Mouse (Mus musculus): ENCODE results near the gene Prrt2. TPM values are rescaled to one million over a fixed set of nuclear protein-coding genes. Genes with fewer than 3 reads are reported as not detected.

The Prrt2 gene
- total RNA-seq, 1 experiment from 2014 or later, result 3.5 TPM

DNA sequence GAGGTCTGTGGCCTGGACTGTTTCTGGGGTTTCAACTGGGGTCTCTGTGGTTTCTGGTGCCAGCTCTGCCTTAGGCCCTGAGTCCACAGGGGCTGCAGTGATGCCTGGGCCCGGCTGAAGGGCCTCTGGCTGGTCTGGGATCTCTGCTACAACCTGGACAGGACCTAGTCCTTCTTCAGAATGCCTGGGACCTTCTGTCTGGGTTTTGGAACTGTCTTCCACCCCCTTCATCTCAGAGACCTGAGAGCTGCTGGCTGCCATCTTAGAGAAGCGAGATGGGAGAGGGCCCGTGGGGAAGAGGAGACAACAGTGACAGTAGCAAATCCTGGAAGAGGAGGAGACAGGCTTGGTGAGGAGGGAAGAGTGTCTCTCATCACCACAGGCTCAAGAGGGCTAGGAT, 980 bp downstream of the Prrt2 start:
- no peak for DNase-seq

DNA sequence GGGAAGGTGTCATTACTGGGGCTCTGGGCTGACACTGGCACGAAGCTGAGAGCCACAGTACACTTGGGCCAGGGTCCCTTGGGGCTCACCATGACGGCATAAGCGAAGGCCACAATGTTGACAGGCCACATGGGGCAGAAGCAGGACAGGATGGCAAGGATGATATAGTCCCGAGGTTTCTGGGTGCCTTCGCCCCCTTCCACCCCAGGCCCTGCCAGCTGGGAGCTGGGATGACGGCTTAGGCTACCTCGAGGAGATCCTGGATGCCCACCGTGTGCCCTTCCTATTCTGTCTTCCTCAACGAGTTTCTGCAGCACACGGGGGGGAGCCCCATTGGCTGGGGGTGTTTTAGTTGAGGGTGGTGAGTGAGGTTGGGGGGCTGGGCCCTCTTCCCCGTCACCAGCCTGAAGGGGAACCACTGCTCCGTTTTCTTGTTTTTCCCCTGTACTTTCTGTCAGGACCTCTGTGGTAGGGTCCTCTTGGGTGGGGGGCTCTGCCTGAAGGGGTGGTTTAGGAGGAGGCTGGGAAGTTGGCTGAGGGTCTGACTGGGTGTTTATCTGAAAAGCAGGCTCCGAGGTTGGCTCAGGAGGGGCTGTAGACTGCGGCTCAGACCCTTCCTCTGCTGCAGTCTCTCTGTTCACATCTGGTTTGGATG, 1.6 kb downstream of the Prrt2 start:
- no peak for DNase-seq

DNA sequence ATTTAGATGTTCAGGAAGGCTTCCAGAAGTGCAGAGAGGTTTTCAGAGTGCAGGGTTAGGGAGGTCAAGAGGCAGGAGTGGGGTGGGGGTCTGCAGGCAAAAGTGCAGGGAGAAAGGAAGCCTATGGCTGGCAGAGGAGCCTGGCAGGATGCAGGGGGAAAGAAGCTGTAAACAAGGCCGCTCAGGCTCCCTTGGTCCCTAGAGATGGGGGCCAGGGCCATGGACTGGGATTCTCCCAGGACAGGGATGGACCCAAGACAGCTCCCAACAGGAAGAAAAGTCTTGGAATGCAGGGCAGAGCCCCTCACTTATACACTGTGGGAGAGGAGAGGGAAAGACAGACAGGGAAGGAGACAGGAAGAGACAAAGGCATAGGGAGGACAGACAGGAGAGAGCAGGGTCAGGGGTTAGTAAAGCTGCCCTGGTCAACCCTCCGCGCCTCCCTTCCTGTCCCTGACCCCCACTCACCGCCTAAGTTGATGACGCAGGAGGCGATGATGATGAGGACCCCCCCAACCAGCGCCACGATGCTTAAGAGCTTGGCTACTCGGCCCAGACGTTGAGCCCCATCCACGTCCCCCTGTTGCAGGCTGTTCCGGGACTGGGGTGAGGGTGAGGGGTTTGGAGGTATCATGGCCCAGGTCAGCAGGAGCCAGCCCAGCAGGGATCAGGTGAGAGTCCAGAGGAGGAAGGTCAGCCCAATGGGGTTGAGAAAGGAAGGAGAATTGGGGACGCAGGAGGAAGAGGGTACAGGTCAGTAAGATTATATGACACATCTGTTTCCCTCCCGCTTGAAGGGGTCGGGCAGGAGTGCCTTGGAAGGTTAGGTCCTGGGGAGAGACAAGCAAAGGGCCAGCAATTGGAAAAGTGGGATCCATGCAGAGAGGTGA, 2.4 kb downstream of the Prrt2 start:
- DNase-seq, result no peak

DNA sequence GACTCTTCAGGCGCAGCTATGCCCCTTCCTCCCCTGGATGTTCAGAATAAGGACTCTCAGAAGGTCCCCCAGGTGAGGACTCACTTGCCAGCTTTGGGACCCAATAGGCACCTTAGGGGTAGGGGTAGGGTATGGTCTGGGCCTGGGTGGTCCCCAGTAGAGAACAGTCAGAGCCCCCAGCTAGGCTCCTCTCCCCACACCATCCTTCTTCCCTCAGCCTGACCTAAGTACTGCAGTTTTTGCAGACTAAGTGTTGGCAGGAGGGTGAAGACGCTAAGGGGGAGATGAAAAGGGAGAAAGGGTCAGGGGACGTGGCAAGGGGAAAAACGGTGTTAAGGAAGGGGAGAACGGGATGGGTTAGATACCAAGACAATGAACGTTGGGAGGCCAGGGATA, 3.1 kb downstream of the Prrt2 start:
- DNase-seq, result no peak

DNA sequence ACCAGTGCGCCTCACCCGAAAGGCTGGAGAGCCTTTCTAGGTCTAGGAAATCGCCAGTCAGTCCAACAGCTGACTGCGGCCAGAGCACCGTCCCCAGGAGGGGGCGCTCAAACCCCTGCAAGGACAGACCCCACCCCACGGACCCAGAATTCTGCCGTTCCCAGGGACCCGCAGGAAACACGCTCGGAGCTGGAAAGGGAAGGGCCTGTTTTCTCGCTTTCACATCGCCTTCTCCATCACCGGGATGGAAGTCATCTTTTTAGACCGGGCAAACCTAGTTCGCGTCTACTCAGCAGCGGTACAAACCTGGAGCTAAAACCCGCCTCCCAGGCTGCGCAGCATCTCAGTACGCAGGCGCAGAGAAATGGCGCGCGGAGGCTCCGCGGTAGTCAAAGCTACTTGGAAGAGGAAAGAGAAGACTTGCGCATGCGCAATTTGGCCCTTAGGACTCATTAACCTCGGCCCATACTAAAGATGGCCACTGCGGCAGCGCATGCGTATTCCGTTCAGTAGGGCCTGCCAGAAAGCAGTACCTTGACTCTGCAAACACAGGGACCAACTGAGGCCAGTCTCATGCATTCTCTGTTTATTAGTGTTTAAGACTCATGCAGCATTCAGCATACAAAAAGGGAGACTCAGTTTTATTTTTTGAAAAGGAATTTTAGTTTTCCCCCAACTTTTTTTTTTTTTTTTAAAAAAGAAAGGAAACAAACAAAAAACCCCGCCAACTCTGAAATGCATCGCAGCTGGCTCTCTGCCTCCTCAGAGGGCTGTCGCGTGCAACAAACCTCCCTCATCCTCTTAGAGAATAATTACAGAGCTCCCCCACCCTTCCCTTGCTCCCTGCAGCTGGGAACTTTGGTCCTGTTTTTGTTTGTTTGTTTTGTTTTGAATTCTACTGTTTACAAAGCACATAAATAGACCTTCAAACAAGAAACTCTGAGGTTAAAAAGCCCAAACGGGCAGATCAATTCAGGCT, 3.8 kb downstream of the Prrt2 start, which contains the start of gene Pagr1a:
Pagr1a (minus strand) TSS at position 382 of the 979 bp plus-strand sequence.
- peak; percentile 98 for DNase-seq

DNA sequence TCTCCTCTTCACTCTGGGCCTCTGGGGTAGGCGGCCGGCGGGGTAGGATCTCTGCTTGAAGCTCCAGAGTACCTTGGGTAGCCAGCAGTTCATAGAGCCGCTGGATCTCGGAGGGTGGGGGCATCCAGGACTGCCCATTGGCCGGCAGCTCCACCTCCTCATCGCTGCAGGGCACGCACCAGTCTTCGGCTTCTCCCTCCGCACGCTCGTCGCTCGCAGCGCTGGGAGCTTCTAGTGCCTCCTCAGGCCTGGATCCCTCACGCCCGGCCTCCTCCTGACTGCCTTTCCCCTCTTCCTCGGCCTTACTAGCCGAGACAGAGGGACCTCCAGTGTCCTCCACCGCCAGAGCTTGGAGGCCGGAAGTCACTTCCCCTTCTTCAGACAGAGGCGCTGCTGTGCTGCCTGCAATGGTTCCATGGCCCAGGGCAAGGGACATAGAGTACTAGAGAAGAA, 4.5 kb downstream of the Prrt2 start:
- DNase-seq, result peak; percentile 79

DNA sequence TGATC, 4.7 kb downstream of the Prrt2 start, which contains the start of gene Pagr1b:
Pagr1b (minus strand) TSS at position 4 of the 5 bp plus-strand sequence.
- DNase-seq, result no peak

DNA sequence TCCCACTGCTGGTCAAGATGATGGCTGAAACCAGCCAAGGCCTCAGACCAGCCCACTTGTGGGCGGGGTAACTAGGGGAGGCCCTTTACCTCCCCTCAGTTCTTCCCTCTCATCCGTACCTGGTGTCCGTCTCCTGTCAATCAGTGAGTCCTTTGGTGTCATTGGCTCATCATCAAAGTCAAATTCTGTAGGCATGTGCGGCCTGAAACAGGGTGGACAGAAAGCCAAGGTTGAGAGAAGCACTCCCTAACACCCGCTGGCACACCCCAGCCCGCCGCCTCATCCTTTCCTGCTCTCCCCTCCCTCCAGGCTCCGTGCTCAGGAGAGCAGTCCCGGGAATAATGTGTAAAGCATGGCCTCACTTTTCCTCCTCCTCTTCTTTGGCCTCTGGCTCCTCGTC, 4.9 kb downstream of the Prrt2 start:
- peak; percentile 69 for DNase-seq

DNA sequence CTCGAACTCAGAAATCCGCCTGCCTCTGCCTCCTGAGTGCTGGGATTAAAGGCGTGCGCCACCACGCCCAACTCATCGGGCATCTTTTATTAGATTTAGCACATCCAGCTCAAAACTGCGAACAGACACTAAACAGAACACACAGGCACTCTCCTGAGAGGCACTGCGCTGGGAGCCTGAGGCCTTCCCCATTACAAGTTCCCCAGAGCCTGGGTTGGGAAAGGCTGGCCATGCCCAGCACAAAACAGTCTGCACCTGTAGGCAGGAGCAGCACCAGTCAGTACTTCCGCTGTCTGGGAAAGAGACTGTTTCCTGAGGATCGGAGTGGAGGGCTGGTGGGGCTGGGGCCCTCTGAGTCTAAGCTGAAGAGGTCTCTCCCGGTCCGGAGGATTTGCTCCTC, 6.0 kb downstream of the Prrt2 start:
- no peak for DNase-seq

DNA sequence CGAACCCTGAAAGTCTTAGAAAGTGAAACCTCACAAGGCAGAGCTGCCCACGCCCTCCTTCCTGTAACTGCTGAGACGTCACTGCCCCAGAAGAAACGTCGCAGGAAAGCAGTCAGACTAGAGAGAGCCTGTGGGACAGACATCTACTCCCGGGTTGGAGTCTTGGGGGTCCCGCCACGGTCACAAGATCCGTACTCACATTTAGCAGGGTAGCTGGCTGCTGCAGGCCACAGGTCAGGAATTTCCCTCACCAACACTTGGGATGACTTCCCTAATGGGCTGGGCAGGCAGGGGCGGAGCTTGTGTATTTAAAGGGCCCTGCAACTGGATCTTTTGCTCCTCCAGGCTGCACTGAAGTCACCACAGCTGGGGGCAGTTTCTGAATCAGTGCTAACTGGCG, 6.7 kb downstream of the Prrt2 start, which contains the start of gene Mvp:
Mvp (minus strand) TSS at position 302 of the 400 bp plus-strand sequence.
- DNase-seq, result peak; percentile 86

DNA sequence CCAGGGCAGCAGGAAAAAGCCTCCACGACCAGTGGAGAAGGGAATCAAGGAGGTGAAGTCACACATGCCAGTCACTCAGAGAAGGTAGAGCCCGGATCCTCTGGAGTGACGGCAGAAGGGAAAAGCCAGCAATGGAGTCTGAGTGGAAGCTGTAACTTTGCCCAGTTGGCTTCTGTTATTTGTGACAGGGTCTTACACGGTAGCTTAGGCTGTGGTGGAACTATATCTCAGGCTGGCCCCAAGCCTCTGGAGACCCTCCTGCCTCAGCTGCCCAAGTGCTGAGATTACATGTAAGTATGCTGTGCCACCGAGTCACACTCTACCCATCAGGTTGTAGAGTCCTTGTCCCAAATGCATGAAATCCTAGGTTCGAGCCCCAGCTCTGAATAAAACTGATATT, 7.6 kb downstream of the Prrt2 start:
- DNase-seq, result no peak

DNA sequence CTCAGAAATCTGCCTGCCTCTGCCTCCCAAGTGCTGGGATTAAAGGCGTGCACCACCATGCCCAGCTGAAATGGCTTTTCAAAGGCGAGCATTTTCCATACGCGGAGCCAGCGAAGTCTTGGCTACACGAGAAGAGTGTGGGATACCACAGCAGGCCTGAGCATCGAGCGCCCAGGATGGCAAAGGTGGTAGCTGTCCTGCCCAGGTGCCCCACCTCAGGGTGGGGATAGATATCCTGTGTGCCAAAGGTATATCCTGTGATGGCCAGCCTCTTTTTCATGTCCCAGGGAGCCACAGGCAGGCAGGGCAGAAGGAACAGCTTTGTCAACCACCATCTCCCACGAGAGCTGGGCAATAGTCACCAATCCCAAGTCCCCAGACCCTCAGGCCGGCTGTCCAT, 8.2 kb downstream of the Prrt2 start:
- no peak for DNase-seq

DNA sequence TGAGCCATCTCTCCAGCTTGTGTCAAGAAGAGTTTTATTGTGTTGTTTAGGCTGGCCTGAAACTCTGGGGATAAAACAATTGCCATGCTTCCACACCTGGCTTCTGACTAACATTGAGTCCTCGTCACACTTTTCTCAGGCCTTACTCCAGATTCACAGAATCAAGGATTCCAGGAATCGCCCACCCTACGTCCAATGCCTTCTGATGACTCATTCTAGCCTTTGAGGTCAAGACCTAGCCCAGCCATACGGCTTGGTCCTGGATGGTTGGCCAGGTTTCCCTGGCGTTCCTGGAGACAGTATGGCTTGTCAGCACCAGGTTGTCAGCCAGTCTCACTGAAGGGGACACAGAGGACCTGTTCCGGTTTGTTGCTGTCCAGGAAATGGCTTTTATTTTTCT, 8.6 kb downstream of the Prrt2 start:
- DNase-seq, result no peak

DNA sequence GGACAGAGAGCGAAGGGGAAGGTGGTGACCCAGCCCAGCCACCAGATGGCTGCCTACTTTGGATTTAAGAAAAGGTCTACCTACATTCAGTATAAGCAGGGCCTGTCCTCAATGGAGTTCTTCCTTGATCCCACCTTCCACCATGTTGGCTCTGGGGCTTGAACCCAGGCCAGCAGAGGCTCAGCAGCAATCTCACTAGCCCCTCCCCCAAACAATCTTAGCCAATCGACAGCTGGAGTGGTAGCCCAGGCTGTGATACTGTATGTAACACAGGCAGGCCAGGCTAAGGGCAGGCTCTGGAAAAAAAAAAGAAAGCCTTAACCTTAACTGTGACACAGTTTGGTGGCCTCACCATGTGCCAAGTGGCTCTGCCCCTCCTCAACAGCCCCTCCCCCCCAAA, 9.3 kb downstream of the Prrt2 start:
- DNase-seq, result no peak

DNA sequence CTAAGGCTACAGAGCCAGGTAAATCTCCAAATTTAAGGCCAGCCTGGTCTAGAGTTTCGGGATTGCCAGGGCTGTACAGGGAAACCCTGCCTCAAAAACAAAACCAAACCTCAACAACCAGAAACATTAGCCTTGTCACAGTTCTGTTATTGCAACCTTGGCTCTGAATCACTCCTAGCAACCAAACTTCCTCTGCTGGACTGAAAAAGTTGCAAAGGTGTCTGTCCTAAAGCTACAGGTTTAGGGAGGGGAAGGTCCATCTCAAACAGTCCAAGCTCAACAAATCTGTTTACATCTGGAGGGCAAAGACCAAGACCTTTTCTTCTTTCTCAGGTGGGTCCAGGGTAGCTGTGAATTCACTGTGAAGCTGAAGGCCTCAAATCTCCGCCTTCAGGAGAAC, 10.0 kb downstream of the Prrt2 start:
- DNase-seq, result no peak

DNA sequence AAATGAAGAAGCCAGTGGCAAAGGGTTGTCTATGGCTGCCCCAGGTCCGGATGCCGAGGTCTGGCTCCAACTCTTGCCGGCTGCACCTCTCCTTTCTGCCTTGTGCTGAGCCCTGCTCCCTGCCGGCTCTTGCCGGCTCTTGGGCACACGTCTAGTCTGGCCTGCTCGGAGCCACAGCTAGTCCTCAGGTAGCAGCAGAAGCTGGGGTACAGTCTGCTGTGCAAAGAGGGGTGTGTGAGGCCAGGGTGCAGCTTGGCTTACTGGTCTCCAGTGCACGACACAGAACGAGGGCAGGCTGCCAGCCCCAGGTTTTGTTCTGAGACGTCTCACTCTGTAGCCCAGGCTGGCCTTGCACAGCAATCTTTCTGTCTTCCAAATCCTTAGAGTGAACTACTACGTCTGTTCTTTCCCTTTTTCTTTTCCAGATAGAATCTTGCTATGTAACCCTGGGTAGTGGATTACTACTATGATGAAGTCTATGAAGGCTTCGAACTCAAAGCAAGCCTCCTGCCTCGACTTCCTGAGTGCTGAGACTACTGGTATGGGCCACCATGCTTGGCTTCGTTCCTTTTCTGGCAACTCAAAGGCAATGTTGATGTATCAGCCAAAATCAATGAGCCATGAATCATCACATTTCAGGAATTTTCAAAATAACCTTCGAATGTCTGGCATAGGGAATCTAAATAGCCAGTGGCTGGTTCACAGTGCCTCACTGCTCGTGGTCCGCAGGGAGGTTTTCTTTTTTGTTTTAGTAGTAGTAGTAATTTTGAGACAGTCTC, 11.5 kb downstream of the Prrt2 start:
- DNase-seq, result no peak

DNA sequence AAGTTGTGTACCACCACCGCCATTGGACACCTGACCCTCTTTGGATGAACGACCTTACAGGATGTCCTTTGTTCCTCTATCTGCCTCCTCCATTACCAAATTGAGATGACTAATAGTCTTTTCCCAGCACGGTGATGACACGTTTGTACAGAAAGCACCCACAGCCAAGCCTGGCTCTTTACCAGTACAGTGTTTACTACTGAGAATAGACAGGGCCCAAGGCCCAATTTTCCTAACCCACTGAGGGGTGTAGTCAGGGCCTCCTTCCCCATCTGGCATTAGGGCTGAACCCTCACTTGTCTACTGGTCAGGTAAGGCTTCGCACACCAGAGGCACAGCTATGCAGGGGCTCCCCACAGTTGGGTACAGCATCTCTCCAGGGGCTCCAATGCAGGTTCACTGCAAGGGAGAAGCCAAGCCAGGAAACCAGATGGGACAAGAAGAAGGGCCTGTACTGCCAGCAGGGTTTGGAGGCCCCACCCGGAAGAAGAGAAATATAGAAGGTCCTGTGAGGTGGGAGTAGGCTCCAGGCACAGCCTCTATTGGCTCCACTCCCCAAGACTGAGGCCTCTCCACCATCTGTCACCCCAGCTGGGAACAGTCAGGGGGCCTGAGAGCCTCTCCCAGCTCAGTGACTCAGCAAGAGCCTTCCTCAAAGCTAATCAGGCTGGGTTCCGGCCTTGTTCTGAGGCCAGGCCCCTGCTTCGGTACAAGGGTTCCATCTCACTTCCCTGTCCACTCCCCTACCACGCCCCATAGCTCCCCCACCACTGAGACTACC, 12.6 kb downstream of the Prrt2 start:
- peak; percentile 80 for DNase-seq

DNA sequence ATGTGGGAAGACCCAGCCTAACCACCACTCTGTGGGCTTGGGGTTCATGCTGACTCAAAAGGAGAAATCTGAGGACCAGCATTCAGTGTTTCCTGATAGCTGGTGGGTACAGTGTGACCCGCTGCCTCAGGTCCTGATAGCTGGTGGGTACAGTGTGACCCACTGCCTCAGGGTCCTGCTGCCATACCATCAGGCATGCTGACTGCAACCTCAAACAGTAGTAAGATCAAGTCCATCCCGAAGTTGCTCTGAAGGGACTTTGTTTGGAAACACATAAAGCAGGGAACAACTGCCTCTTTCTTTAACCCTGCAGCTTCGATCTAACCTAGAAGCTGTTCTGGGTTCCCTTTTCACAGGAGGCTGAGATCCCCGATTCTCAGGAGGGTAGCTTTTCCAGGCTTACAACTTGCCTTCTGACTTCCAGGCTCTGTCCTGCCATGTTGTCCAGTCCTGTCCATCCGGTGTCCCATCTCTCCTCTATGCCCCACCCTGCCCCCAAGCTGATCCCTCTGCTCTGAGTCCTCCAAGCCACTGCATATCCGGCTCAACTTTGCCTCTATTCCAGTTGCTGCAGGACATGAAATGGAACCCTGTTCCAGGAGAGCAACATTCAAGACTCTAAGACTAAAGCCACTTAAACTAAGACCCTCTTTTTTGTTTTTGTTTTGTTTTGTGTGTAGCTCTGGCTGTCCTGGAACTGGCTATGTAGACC, 13.5 kb downstream of the Prrt2 start:
- DNase-seq, result no peak

DNA sequence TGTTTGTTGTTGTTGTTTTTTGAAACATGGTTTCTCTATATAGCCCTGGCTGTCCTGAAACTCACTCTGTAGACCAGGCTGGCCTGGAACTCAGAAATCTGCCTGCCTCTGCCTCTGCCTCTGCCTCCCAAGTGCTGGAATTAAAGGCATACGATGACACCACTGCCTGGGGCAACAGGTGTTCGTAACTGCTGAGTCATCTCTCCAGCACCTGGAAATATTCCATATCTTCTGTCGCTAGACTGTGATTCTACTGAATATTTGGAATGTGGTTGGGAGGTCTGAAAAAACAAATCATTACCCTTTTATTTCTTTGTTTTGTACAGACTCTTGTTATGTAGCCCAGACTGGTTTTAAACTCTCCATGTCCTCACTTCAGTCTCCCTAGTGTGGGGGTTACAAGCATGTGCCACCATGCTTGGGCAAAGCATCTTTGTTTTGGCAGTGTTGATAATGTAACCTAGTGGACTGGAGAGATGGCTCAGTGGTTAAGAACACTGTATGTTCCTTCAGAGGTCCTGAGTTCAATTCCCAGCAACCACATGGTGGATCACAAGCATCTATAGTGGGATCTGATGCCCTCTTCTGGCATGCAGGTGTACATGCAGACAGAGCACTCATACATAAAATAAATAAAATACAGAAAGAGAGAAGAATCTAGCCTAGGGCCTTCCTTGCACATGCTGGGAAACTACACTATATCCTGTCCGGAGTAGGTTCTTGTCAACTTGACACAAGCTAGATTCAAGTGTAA, 16.7 kb downstream of the Prrt2 start:
- DNase-seq, result no peak

DNA sequence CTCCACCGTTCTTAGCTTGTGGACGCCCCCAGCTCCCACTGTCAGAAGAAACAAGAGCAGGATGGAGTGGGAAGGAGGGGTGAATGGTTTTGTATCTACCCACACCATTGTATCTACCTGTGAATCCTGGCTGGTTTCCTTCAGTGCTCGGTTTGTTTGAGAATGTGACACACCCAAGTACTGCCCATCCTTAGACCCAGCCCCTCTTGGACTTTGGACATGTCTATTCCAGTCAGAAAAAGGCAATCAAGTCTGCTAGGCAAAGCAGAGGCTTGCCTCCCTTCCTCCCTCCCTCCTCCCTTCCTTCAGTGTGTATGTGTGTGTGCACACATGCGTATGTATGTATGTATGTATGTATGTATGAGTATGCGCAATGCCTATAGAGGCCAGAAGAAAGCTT, 17.4 kb downstream of the Prrt2 start:
- DNase-seq, result no peak
